ENCODE assay signal across 24 mouse cellular contexts in the genomic region with DNA sequence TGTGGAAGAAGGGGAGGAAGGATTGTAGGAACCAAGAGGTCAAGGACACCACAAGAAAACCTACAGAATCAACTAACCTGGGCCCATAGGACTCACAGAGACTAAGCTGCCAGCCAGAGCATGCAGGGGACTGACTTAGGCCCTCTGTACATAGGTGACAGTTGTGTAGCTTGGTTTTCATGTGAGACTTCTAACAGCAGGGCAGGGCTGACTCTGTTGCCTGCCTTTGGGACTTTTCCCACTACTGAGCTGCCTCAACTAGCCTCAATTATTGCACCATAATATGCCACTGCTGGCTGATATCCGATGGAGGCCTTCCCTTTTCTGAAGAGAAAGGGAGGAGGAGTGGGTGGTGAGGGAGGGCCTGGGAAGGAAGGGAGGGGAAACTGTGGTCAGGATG. TPM values are rescaled to one million over a fixed set of nuclear protein-coding genes. Genes with fewer than 3 reads are reported as not detected.
DNase-seq lines count a peak whose midpoint lies in the region; ATAC-seq and TF ChIP-seq lines count a peak whose summit lies in the region.
"Had no signal": no experiment of that assay in that cellular context is flagged by ENCODE, and none has a peak within 500 bp of the region (broad histone marks: within the 10 kb centered on the region; RNA-seq: fewer than 3 reads in every experiment).

No protein-coding gene starts in this region.

- no peaks in the 10 kb centered on the region; the same call in 1 of the 2 replicates for H3K36me3 ChIP-seq in heart, adult 2 months (ENCODE audit: control insufficient read depth, insufficient read depth, low read length)
- peaks cover 1% of the 10 kb centered on the region; the same call in 1 of the 2 replicates for H3K36me3 ChIP-seq in testis, adult 2 months (ENCODE audit: control insufficient read depth, insufficient read depth, low read length)
- H3K36me3 ChIP-seq in liver, postnatal 0 days (replicated peaks; ENCODE audit: insufficient read depth, low read length) = peaks cover 30% of the 10 kb centered on the region

- WGBS in heart, adult 2 months = 81% methylated on average over 1 of the region's 1 CpGs
- 43% methylated on average over 1 of the region's 1 CpGs for WGBS in liver, postnatal 0 days (ENCODE audit: insufficient replicate concordance)

- no peak overlapping the region for H3K4me3 ChIP-seq in heart, adult 2 months
- H3K4me3 ChIP-seq in testis, adult 2 months (ENCODE audit: control insufficient read depth, low read depth, low read length) = peak overlapping the region; percentile 63
- no peak overlapping the region for H3K4me3 ChIP-seq in liver, postnatal 0 days (ENCODE audit: low read depth, low read length)
- H3K4me3 ChIP-seq: forebrain, embryonic 10.5 days; forebrain, embryonic 13.5 days; heart, embryonic 10.5 days; heart, embryonic 13.5 days had no signal

- H3K27ac ChIP-seq in heart, adult 2 months = no peak overlapping the region
- H3K27ac ChIP-seq in testis, adult 2 months (ENCODE audit: control insufficient read depth, insufficient read depth, low read depth, low read length) = no peak overlapping the region
- peak overlapping the region; percentile 80 for H3K27ac ChIP-seq in liver, postnatal 0 days (ENCODE audit: low read depth)
- H3K27ac ChIP-seq: forebrain, embryonic 10.5 days; forebrain, embryonic 13.5 days; heart, embryonic 10.5 days; heart, embryonic 13.5 days; hindbrain, embryonic 14.5 days; hindbrain, postnatal 0 days had no signal

- no peak overlapping the region for H3K4me2 ChIP-seq in liver, postnatal 0 days (ENCODE audit: low read depth, low read length)
- H3K4me2 ChIP-seq: forebrain, embryonic 13.5 days; heart, embryonic 13.5 days; hindbrain, embryonic 14.5 days had no signal

- intact Hi-C loops in heart, adult 2 months (cut with DNase I) = no loop called here

- no peaks in the 10 kb centered on the region for H3K27me3 ChIP-seq in heart, adult 2 months (ENCODE audit: control insufficient read depth, insufficient read depth, low read length)
- H3K27me3 ChIP-seq in testis, adult 2 months (ENCODE audit: control insufficient read depth, insufficient read depth, low read length) = no peaks in the 10 kb centered on the region
- no peaks in the 10 kb centered on the region for H3K27me3 ChIP-seq in liver, postnatal 0 days (ENCODE audit: insufficient read depth, low read length)
- H3K27me3 ChIP-seq: forebrain, embryonic 13.5 days; heart, embryonic 13.5 days had no signal

- H3K4me1 ChIP-seq in heart, adult 2 months (ENCODE audit: control insufficient read depth, insufficient read depth, low read length) = no peaks in the 10 kb centered on the region
- H3K4me1 ChIP-seq in testis, adult 2 months (ENCODE audit: control insufficient read depth, insufficient read depth, low read length) = no peaks in the 10 kb centered on the region
- H3K4me1 ChIP-seq in liver, postnatal 0 days (ENCODE audit: insufficient read depth) = peaks cover 10% of the 10 kb centered on the region
- H3K4me1 ChIP-seq: forebrain, embryonic 10.5 days; forebrain, embryonic 13.5 days; heart, embryonic 10.5 days; heart, embryonic 13.5 days had no signal

- no peak overlapping the region for H3K9ac ChIP-seq in heart, adult 2 months (ENCODE audit: low read depth, low read length)
- H3K9ac ChIP-seq in liver, postnatal 0 days (replicated peaks) = no peak overlapping the region
- H3K9ac ChIP-seq: forebrain, embryonic 13.5 days; heart, embryonic 13.5 days; hindbrain, embryonic 14.5 days had no signal

- TF ChIP-seq EP300 in heart, adult 2 months (IDR thresholded peaks at IDR 0.05; ENCODE audit: insufficient read depth, low read depth, low read length) = no peak
- no peak for TF ChIP-seq EP300 in liver, postnatal 0 days (IDR thresholded peaks at IDR 0.05; ENCODE audit: low read depth)

- ATAC-seq in liver, postnatal 0 days = no peak
- ATAC-seq: activated CD4-positive, CD25-positive, alpha-beta regulatory T cell, adult 4 months; forebrain, embryonic 13.5 days; forebrain, embryonic 16.5 days; hindbrain, postnatal 0 days had no signal

- H3K9me3 ChIP-seq in liver, postnatal 0 days (ENCODE audit: low read length) = no peaks in the 10 kb centered on the region
- H3K9me3 ChIP-seq: forebrain, embryonic 10.5 days; forebrain, embryonic 13.5 days; heart, embryonic 10.5 days; heart, embryonic 13.5 days had no signal

- no peaks in the 10 kb centered on the region for H3K79me2 ChIP-seq in heart, adult 2 months (replicated peaks; ENCODE audit: control insufficient read depth, insufficient read depth, low read length)

- DNase-seq in heart, adult 11 months = peak; percentile 53
- no peak for DNase-seq in heart, adult 2 months
- DNase-seq in testis, postnatal 14 days (ENCODE audit: low spot score) = no peak
- no peak for DNase-seq in liver, postnatal 0 days
- no peak for DNase-seq in right cerebral cortex, postnatal 14 days
- DNase-seq: adrenal gland, postnatal 10 days; adrenal gland, postnatal 36 days; cerebellum, adult 18-20 months; cerebellum, adult 9-10 months; cerebellum, postnatal 14 days; gastrocnemius, postnatal 10 days; gastrocnemius, postnatal 36 days; heart, adult 18-20 months; heart, postnatal 14 days; heart, postnatal 4 days had no signal

- no peak for TF ChIP-seq CTCF in heart, adult 2 months (IDR thresholded peaks at IDR 0.05)
- no peak for TF ChIP-seq CTCF in testis, adult 2 months (IDR thresholded peaks at IDR 0.05; ENCODE audit: control insufficient read depth, insufficient read depth, insufficient replicate concordance, low read depth, low read length)
- TF ChIP-seq CTCF in liver, postnatal 0 days (IDR thresholded peaks at IDR 0.05; ENCODE audit: low read depth) = no peak

- no peak for TF ChIP-seq POLR2A in heart, adult 2 months (IDR thresholded peaks at IDR 0.05; ENCODE audit: insufficient read depth, low read depth, low read length)
- TF ChIP-seq POLR2A in testis, adult 2 months (IDR thresholded peaks at IDR 0.05; ENCODE audit: control insufficient read depth, low read depth, low read length) = no peak

RNA-seq across cellular contexts. Expression of a gene that starts 15.6 kb away (rescaled TPM):
- total RNA-seq in heart, adult 2 months (2021) = 1 to 10 TPM; 1.2 to 1.6 TPM
- polyA plus RNA-seq in heart, adult 2 months (2012; rRNA removed) = 0.12 and 1.0 TPM in 2 replicates
- 0.10 TPM in 1 of 2 replicates, not detected in the other for polyA plus RNA-seq in testis, adult 2 months (2012; rRNA removed)
- 306 and 316 TPM in 2 replicates for polyA plus RNA-seq in liver, postnatal 0 days (2015; fragmentation: Nextera tagmentation; extraction: Ambion mirVana)

RNA-seq across cellular contexts. Expression of a gene that starts 59.0 kb away (rescaled TPM):
- total RNA-seq in heart, adult 2 months (2021) = 10 to 100 TPM; 15.5 to 17.0 TPM
- polyA plus RNA-seq in heart, adult 2 months (2012; rRNA removed) = 5.0 and 8.1 TPM in 2 replicates
- polyA plus RNA-seq in testis, adult 2 months (2012; rRNA removed) = 7.1 and 8.3 TPM in 2 replicates
- 7.1 and 7.2 TPM in 2 replicates for polyA plus RNA-seq in liver, postnatal 0 days (2015; fragmentation: Nextera tagmentation; extraction: Ambion mirVana)

RNA-seq across cellular contexts. Expression of a gene that starts 59.3 kb away (rescaled TPM):
- total RNA-seq in heart, adult 2 months (2021) = 10 to 100 TPM; 56.4 to 57.1 TPM
- 49.0 and 61.2 TPM in 2 replicates for polyA plus RNA-seq in heart, adult 2 months (2012; rRNA removed)
- polyA plus RNA-seq in testis, adult 2 months (2012; rRNA removed) = 87.0 and 88.7 TPM in 2 replicates
- polyA plus RNA-seq in liver, postnatal 0 days (2015; fragmentation: Nextera tagmentation; extraction: Ambion mirVana) = 7.3 and 8.1 TPM in 2 replicates

Comparison
In these comparisons a context has a peak if more than half of its experiments do, and no peak if none do; other contexts are left out.
1. RNA of a gene that starts 15.6 kb away (polyA plus RNA-seq): 306 to 316 TPM in liver, postnatal 0 days; 0.12 to 1.0 TPM in heart, adult 2 months and 0.10 TPM in testis, adult 2 months; every median in the first group is over 100 times any median in the second.